Mouse (Mus musculus) spleen, postnatal 0 days (tissue): ENCODE results near the gene Mrps22. TPM values are rescaled to one million over a fixed set of nuclear protein-coding genes. Genes with fewer than 3 reads are reported as not detected.

Experiments used
- polyA plus RNA-seq: library from polyadenylated mRNA; unstranded; fragments of >200 nt; fragmentation: Nextera tagmentation; extraction: Ambion mirVana; gene quantifications from 2 replicates; pipeline ENCODE4 v1.2.1, GENCODE M21; 2015

The Mrps22 gene
- polyA plus RNA-seq, result 32.3 and 33.2 TPM in 2 replicates

GRCm38 (mm10) chr9:98601156-98601836 is at the start of gene Mrps22:
Gene Mrps22 (minus strand): TSS chr9:98601660.

GRCm38 (mm10) chr9:98563137-98564126 is 38.0 kb downstream of the Mrps22 start, which contains the start of gene Copb2:
Gene Copb2 (plus strand): TSS chr9:98563721.

Other genes with a start within 250 kb of the Mrps22 start
- 7.2 and 7.8 TPM in 2 replicates for gene Rbp1, start 178.7 kb downstream of the Mrps22 start, polyA plus RNA-seq
- gene Rbp2, start 115.5 kb downstream of the Mrps22 start, polyA plus RNA-seq, result 0.21 and 0.42 TPM in 2 replicates
- 64.3 and 67.2 TPM in 2 replicates for gene Copb2, start 37.9 kb downstream of the Mrps22 start, polyA plus RNA-seq
- not detected in 2 replicates for gene Prr23a1, start 240.8 kb upstream of the Mrps22 start, polyA plus RNA-seq